In genomic region chr15:85829470-85829869, GRCm38 (mm10) we compare ENCODE assay signal across 23 mouse cellular contexts. TPM values are rescaled to one million over a fixed set of nuclear protein-coding genes. Genes with fewer than 3 reads are reported as not detected.
DNase-seq lines count a peak whose midpoint lies in the region; ATAC-seq and TF ChIP-seq lines count a peak whose summit lies in the region.
"Had no signal": no experiment of that assay in that cellular context is flagged by ENCODE, and none has a peak within 500 bp of the region (broad histone marks: within the 10 kb centered on the region; RNA-seq: fewer than 3 reads in every experiment).

No protein-coding gene starts in this region.

- peak; percentile 57 for DNase-seq in liver, adult 2 months (ENCODE audit: extremely low read depth, low read depth, low spot score)
- DNase-seq in liver, result no peak
- DNase-seq in liver, embryonic 13.5 days, result no peak
- DNase-seq in frontal cortex, postnatal 36 days (ENCODE audit: low spot score in 2 of 2), result no peak
- DNase-seq in left cerebral cortex, postnatal 4 days, result no peak
- DNase-seq: adrenal gland, postnatal 14 days; B cell, adult 2 months; cerebellum, adult 18-20 months; cerebellum, adult 9-11 months; embryo, embryonic 11 days; gastrocnemius, postnatal 36 days; heart, adult 11 months; heart, postnatal 10 days had no signal

- TF ChIP-seq CTCF in liver, adult 2 months (IDR thresholded peaks at IDR 0.05; ENCODE audit: low read depth, low read length), result no peak
- no peak for TF ChIP-seq CTCF in intestine, postnatal 0 days (IDR thresholded peaks at IDR 0.05; ENCODE audit: low read depth)

- H3K27ac ChIP-seq in liver, adult 2 months (replicated peaks; ENCODE audit: insufficient read depth, low read depth, low read length), result peak overlapping the region; percentile 33
- no peak overlapping the region for H3K27ac ChIP-seq in intestine, postnatal 0 days (ENCODE audit: low read depth, low read length)
- H3K27ac ChIP-seq in liver, embryonic 13.5 days, result peak overlapping the region; percentile 39; the same call in 1 of the 2 replicates
- peak overlapping the region; percentile 26; the same call in 1 of the 2 replicates for H3K27ac ChIP-seq in stomach, embryonic 16.5 days (ENCODE audit: low read length)
- H3K27ac ChIP-seq: embryonic facial prominence, embryonic 15.5 days; forebrain, embryonic 10.5 days; heart, embryonic 10.5 days; hindbrain, embryonic 10.5 days; hindbrain, embryonic 14.5 days had no signal

- H3K4me2 ChIP-seq in intestine, postnatal 0 days (replicated peaks; ENCODE audit: low read depth), result no peak overlapping the region
- H3K4me2 ChIP-seq in liver, embryonic 13.5 days, result no peak overlapping the region
- no peak overlapping the region for H3K4me2 ChIP-seq in stomach, embryonic 16.5 days (ENCODE audit: low read depth, low read length)
- H3K4me2 ChIP-seq: embryonic facial prominence, embryonic 15.5 days; hindbrain, embryonic 14.5 days had no signal

- H3K4me3 ChIP-seq in liver, adult 2 months (ENCODE audit: insufficient read depth, low read depth, low read length), result no peak overlapping the region
- no peak overlapping the region for H3K4me3 ChIP-seq in intestine, postnatal 0 days (ENCODE audit: low read depth, low read length)
- no peak overlapping the region for H3K4me3 ChIP-seq in liver, embryonic 13.5 days (replicated peaks)
- no peak overlapping the region for H3K4me3 ChIP-seq in stomach, embryonic 16.5 days (replicated peaks; ENCODE audit: low read length)
- H3K4me3 ChIP-seq: embryonic facial prominence, embryonic 15.5 days; erythroblast, embryonic 14.5 days; forebrain, embryonic 10.5 days; heart, embryonic 10.5 days; hindbrain, embryonic 10.5 days had no signal

- H3K9ac ChIP-seq in liver, adult 2 months (ENCODE audit: low read depth, low read length), result no peak overlapping the region
- no peak overlapping the region for H3K9ac ChIP-seq in intestine, postnatal 0 days (ENCODE audit: low read depth, low read length)
- no peak overlapping the region for H3K9ac ChIP-seq in liver, embryonic 13.5 days
- no peak overlapping the region for H3K9ac ChIP-seq in stomach, embryonic 16.5 days (ENCODE audit: low read length)
- H3K9ac ChIP-seq: embryonic facial prominence, embryonic 15.5 days; hindbrain, embryonic 14.5 days had no signal

- no peak for TF ChIP-seq POLR2A in liver, adult 2 months (IDR thresholded peaks at IDR 0.05; ENCODE audit: extremely low read depth, insufficient read depth, low read length)

- no peaks in the 10 kb centered on the region for H3K27me3 ChIP-seq in liver, adult 2 months (ENCODE audit: control insufficient read depth, insufficient read depth, low read length)
- no peaks in the 10 kb centered on the region for H3K27me3 ChIP-seq in intestine, postnatal 0 days (replicated peaks; ENCODE audit: control insufficient read depth, insufficient read depth, low read length)
- H3K27me3 ChIP-seq in liver, embryonic 13.5 days, result no peaks in the 10 kb centered on the region
- H3K27me3 ChIP-seq in stomach, embryonic 16.5 days (ENCODE audit: control insufficient read depth, insufficient read depth, low read length), result no peaks in the 10 kb centered on the region
- H3K27me3 ChIP-seq: embryonic facial prominence, embryonic 15.5 days had no signal

- H3K9me3 ChIP-seq in intestine, postnatal 0 days (ENCODE audit: control insufficient read depth), result no peaks in the 10 kb centered on the region
- H3K9me3 ChIP-seq in liver, embryonic 13.5 days (replicated peaks), result no peaks in the 10 kb centered on the region
- H3K9me3 ChIP-seq in stomach, embryonic 16.5 days (replicated peaks; ENCODE audit: control insufficient read depth, low read length), result no peaks in the 10 kb centered on the region
- H3K9me3 ChIP-seq: embryonic facial prominence, embryonic 15.5 days; forebrain, embryonic 10.5 days; heart, embryonic 10.5 days; hindbrain, embryonic 10.5 days had no signal

- WGBS in liver, adult 2 months, result 54% methylated on average over 5 of the region's 5 CpGs
- WGBS in intestine, postnatal 0 days, result 54% methylated on average over 5 of the region's 5 CpGs
- WGBS in liver, embryonic 13.5 days (ENCODE audit: insufficient replicate concordance), result 55% methylated on average over 5 of the region's 5 CpGs
- 74% methylated on average over 5 of the region's 5 CpGs for WGBS in stomach, embryonic 16.5 days

- no peaks in the 10 kb centered on the region for H3K36me3 ChIP-seq in liver, adult 2 months (ENCODE audit: control insufficient read depth, insufficient read depth, low read length)
- H3K36me3 ChIP-seq in intestine, postnatal 0 days (ENCODE audit: control insufficient read depth, insufficient read depth), result no peaks in the 10 kb centered on the region
- H3K36me3 ChIP-seq in liver, embryonic 13.5 days, result no peaks in the 10 kb centered on the region
- no peaks in the 10 kb centered on the region for H3K36me3 ChIP-seq in stomach, embryonic 16.5 days (ENCODE audit: control insufficient read depth, insufficient read depth, low read length)
- H3K36me3 ChIP-seq: embryonic facial prominence, embryonic 15.5 days; forebrain, embryonic 10.5 days; heart, embryonic 10.5 days; hindbrain, embryonic 10.5 days had no signal

- no peaks in the 10 kb centered on the region for H3K79me2 ChIP-seq in liver, adult 2 months (ENCODE audit: control insufficient read depth, insufficient read depth, low read length)

- peak; percentile 52; the same call in 1 of the 2 replicates for ATAC-seq in intestine, postnatal 0 days
- no peak for ATAC-seq in liver, embryonic 13.5 days (ENCODE audit: low read depth)
- ATAC-seq in stomach, embryonic 16.5 days (ENCODE audit: insufficient read depth, low FRiP score), result no peak
- no peak for ATAC-seq in CD4-positive, CD25-positive, alpha-beta regulatory T cell, adult 4 months
- ATAC-seq: forebrain, embryonic 14.5 days had no signal

- intact Hi-C loops in left cerebral cortex, postnatal 4 days (cut with DNase I), result no loop called here

- H3K4me1 ChIP-seq in liver, adult 2 months (ENCODE audit: control insufficient read depth, insufficient read depth, low read length), result peaks cover 23% of the 10 kb centered on the region; the same call in 1 of the 2 replicates
- 0 out of 2 replicates have a peak, but pooled peaks cover 4% of the 10 kb centered on the region for H3K4me1 ChIP-seq in intestine, postnatal 0 days (replicated peaks; ENCODE audit: control insufficient read depth, insufficient read depth, low read length)
- peaks cover 49% of the 10 kb centered on the region for H3K4me1 ChIP-seq in liver, embryonic 13.5 days (replicated peaks)
- H3K4me1 ChIP-seq in stomach, embryonic 16.5 days (ENCODE audit: control insufficient read depth, insufficient read depth, low read length), result peaks cover 14% of the 10 kb centered on the region

RNA-seq across cellular contexts. Expression of gene Ttc38, which starts 2.6 kb away (rescaled TPM):
- total RNA-seq in liver, adult 2 months (2014; rRNA removed), result 52.4 and 59.5 TPM in 2 replicates
- 19.1 and 37.2 TPM in 2 replicates for polyA plus RNA-seq in liver, adult 2 months (2012; rRNA removed)
- 8.6 and 10.4 TPM in 2 replicates for polyA plus RNA-seq in intestine, postnatal 0 days (2015; fragmentation: Nextera tagmentation; extraction: Ambion mirVana)
- 6.4 and 6.8 TPM in 2 replicates for polyA plus RNA-seq in liver, embryonic 13.5 days (2015; fragmentation: Nextera tagmentation; extraction: Ambion mirVana)
- polyA plus RNA-seq in stomach, embryonic 16.5 days (2015; fragmentation: Nextera tagmentation; extraction: Ambion mirVana), result 9.9 and 11.7 TPM in 2 replicates
- 10 to 100 TPM; 17.6 to 22.4 TPM for polyA plus RNA-seq in CD4-positive, CD25-positive, alpha-beta regulatory T cell, adult 4 months (2017; shearing (Covaris generic))
- total RNA-seq in left cerebral cortex, postnatal 4 days (2021), result 1 to 10 TPM; 2.3 to 3.5 TPM

RNA-seq across cellular contexts. Expression of gene Pkdrej, which starts 7.9 kb away (rescaled TPM):
- under 0.01 and 0.09 TPM in 2 replicates for total RNA-seq in liver, adult 2 months (2014; rRNA removed)
- 0.01 TPM in 2 replicates for polyA plus RNA-seq in liver, adult 2 months (2012; rRNA removed)
- polyA plus RNA-seq in intestine, postnatal 0 days (2015; fragmentation: Nextera tagmentation; extraction: Ambion mirVana), result 0.07 and 0.12 TPM in 2 replicates
- polyA plus RNA-seq in liver, embryonic 13.5 days (2015; fragmentation: Nextera tagmentation; extraction: Ambion mirVana), result 0.06 and 0.08 TPM in 2 replicates
- 0.16 and 0.25 TPM in 2 replicates for polyA plus RNA-seq in stomach, embryonic 16.5 days (2015; fragmentation: Nextera tagmentation; extraction: Ambion mirVana)
- not detected for polyA plus RNA-seq in CD4-positive, CD25-positive, alpha-beta regulatory T cell, adult 4 months (2017; shearing (Covaris generic))
- total RNA-seq in left cerebral cortex, postnatal 4 days (2021), result under 1 TPM; 0.36 to 0.46 TPM
- polyA plus RNA-seq: erythroblast, embryonic 14.5 days; hindbrain, embryonic 10.5 days had no signal

RNA-seq across cellular contexts. Expression of gene Cdpf1, which starts 18.0 kb away (rescaled TPM):
- 10.1 and 11.6 TPM in 2 replicates for total RNA-seq in liver, adult 2 months (2014; rRNA removed)
- polyA plus RNA-seq in liver, adult 2 months (2012; rRNA removed), result 18.3 and 19.6 TPM in 2 replicates
- polyA plus RNA-seq in intestine, postnatal 0 days (2015; fragmentation: Nextera tagmentation; extraction: Ambion mirVana), result 48.6 and 49.9 TPM in 2 replicates
- 25.9 and 27.7 TPM in 2 replicates for polyA plus RNA-seq in liver, embryonic 13.5 days (2015; fragmentation: Nextera tagmentation; extraction: Ambion mirVana)
- 36.7 and 39.9 TPM in 2 replicates for polyA plus RNA-seq in stomach, embryonic 16.5 days (2015; fragmentation: Nextera tagmentation; extraction: Ambion mirVana)
- polyA plus RNA-seq in CD4-positive, CD25-positive, alpha-beta regulatory T cell, adult 4 months (2017; shearing (Covaris generic)), result 10 to 100 TPM; 43.6 to 52.3 TPM
- 10 to 100 TPM; 19.9 to 22.6 TPM for total RNA-seq in left cerebral cortex, postnatal 4 days (2021)

RNA-seq across cellular contexts. Expression of gene Gtse1, which starts 30.1 kb away (rescaled TPM):
- total RNA-seq in liver, adult 2 months (2014; rRNA removed), result 0.28 and 0.67 TPM in 2 replicates
- 0.33 and 0.55 TPM in 2 replicates for polyA plus RNA-seq in liver, adult 2 months (2012; rRNA removed)
- 4.2 and 4.6 TPM in 2 replicates for polyA plus RNA-seq in intestine, postnatal 0 days (2015; fragmentation: Nextera tagmentation; extraction: Ambion mirVana)
- 24.9 and 27.7 TPM in 2 replicates for polyA plus RNA-seq in liver, embryonic 13.5 days (2015; fragmentation: Nextera tagmentation; extraction: Ambion mirVana)
- 24.3 and 24.6 TPM in 2 replicates for polyA plus RNA-seq in stomach, embryonic 16.5 days (2015; fragmentation: Nextera tagmentation; extraction: Ambion mirVana)
- polyA plus RNA-seq in CD4-positive, CD25-positive, alpha-beta regulatory T cell, adult 4 months (2017; shearing (Covaris generic)), result 1 to 10 TPM; 3.0 to 7.1 TPM
- total RNA-seq in left cerebral cortex, postnatal 4 days (2021), result 1 to 10 TPM; 2.3 to 2.9 TPM

RNA-seq across cellular contexts. Expression of gene Trmu, which starts 49.6 kb away (rescaled TPM):
- total RNA-seq in liver, adult 2 months (2014; rRNA removed), result 9.4 and 10.1 TPM in 2 replicates
- 13.9 and 17.0 TPM in 2 replicates for polyA plus RNA-seq in liver, adult 2 months (2012; rRNA removed)
- polyA plus RNA-seq in intestine, postnatal 0 days (2015; fragmentation: Nextera tagmentation; extraction: Ambion mirVana), result 13.6 and 14.4 TPM in 2 replicates
- 17.3 and 20.3 TPM in 2 replicates for polyA plus RNA-seq in liver, embryonic 13.5 days (2015; fragmentation: Nextera tagmentation; extraction: Ambion mirVana)
- polyA plus RNA-seq in stomach, embryonic 16.5 days (2015; fragmentation: Nextera tagmentation; extraction: Ambion mirVana), result 42.9 and 43.9 TPM in 2 replicates
- polyA plus RNA-seq in CD4-positive, CD25-positive, alpha-beta regulatory T cell, adult 4 months (2017; shearing (Covaris generic)), result 10 to 100 TPM; 40.6 to 50.3 TPM
- 10 to 100 TPM; 36.2 to 37.8 TPM for total RNA-seq in left cerebral cortex, postnatal 4 days (2021)
